Mouse (Mus musculus) frontal cortex, postnatal 14 days (tissue): ENCODE data around the gene Dao.

Source experiments
- DNase-seq, 2 experiments: peaks; one replicate each; pipeline ENCODE4 v3.0.0; 2022; ENCODE audit warnings: low spot score in 2 of 2

The Dao gene

GRCm38 (mm10) chr5:113983541-113983940 is 20.0 kb upstream of the Dao start:
- no peak for DNase-seq

GRCm38 (mm10) chr5:113984025-113984740 is 19.3 kb upstream of the Dao start:
- DNase-seq = no peak

- no peak for DNase-seq
These were observed 17.8 kb upstream of the Dao start for GRCm38 (mm10) chr5:113985737-113986136.

GRCm38 (mm10) chr5:113986182-113986961 is 17.1 kb upstream of the Dao start:
- DNase-seq = no peak

GRCm38 (mm10) chr5:113989437-113990024 is 14.0 kb upstream of the Dao start:
- DNase-seq = no peak

- no peak for DNase-seq
These were observed 12.9 kb upstream of the Dao start for GRCm38 (mm10) chr5:113990593-113990992.

GRCm38 (mm10) chr5:113991141-113991540 is 12.4 kb upstream of the Dao start:
- no peak for DNase-seq

GRCm38 (mm10) chr5:113992339-113992831 is 11.1 kb upstream of the Dao start:
- no peak for DNase-seq

- peak in 1 of 2 experiments; percentile 35 for DNase-seq
These were observed 10.4 kb upstream of the Dao start for GRCm38 (mm10) chr5:113993031-113993486.

GRCm38 (mm10) chr5:113993487-113994465 is 9.7 kb upstream of the Dao start, which contains the start of gene Ssh1:
Gene Ssh1 (minus strand): TSS chr5:113993894.
- DNase-seq = peak; percentile 53 to 71

- DNase-seq = no peak
These were observed 7.0 kb upstream of the Dao start for GRCm38 (mm10) chr5:113996458-113996857.

- no peak for DNase-seq
These were observed 4.1 kb upstream of the Dao start for GRCm38 (mm10) chr5:113999382-113999781.

- no peak for DNase-seq
These were observed 1.1 kb downstream of the Dao start for GRCm38 (mm10) chr5:114004573-114004972.

GRCm38 (mm10) chr5:114005100-114005499 is 1.6 kb downstream of the Dao start:
- no peak for DNase-seq

GRCm38 (mm10) chr5:114006974-114007373 is 3.5 kb downstream of the Dao start:
- no peak for DNase-seq

GRCm38 (mm10) chr5:114007753-114008453 is 4.4 kb downstream of the Dao start:
- DNase-seq = no peak

GRCm38 (mm10) chr5:114009049-114009448 is 5.5 kb downstream of the Dao start:
- DNase-seq = no peak

GRCm38 (mm10) chr5:114015121-114015520 is 11.6 kb downstream of the Dao start:
- DNase-seq = no peak

- DNase-seq = no peak
These were observed 20.9 kb downstream of the Dao start for GRCm38 (mm10) chr5:114024390-114024789.

- no peak for DNase-seq
These were observed 21.4 kb downstream of the Dao start for GRCm38 (mm10) chr5:114024885-114025284.
